Mouse (Mus musculus): ENCODE measurements around the gene AC134908.4. TPM values are rescaled to one million over a fixed set of nuclear protein-coding genes. Genes with fewer than 3 reads are reported as not detected.

Gene AC134908.4
- polyA plus RNA-seq, 1 experiment from 2014 or later, result 0.46 TPM

DNA sequence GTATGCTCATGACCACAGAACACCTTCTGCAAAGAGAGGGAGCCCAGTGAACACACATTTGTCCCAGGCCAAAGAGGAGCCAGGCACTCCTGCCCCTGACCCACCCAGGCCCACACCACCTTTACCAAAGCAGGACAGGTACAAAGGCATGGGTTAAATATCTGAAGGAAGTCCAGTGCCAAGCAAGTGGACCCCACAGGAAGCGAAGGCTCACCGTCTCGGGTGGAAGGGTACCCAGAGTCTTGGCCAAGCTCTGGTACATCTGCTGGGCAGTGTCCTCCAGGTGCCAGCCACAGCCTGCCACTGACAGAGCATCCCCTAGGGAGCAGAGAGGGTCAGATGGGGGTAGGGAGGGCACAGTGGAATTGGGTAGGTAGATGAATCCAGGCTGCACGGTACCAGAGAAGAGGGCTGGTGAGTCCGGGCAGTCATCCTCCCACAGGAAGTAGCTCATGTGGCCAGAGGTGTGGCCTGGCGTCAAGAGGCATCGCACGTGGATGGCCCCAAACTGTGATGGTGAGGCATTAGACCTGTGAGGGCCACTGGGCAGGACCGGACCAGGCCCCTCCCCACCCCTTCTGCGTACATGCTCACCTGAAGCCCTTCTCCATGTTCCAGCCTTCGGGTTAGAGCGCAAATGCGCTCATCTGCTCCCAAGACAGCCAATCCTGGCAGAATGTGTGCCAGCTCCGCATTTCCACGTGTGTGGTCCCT is 11.4 kb downstream of the AC134908.4 start:
- WGBS (ENCODE audit: insufficient replicate concordance), result 77% methylated on average over 15 of the region's 15 CpGs
- ATAC-seq (ENCODE audit: low read depth), result no peak
- DNase-seq, result no peak
- Histone ChIP-seq H3K4me1 (replicated peaks) (peaks cover 21% of the 10 kb centered on the region), H3K9ac (0 out of 2 replicates have a peak overlapping the region, but pooled peaks have one; percentile 75), H3K4me2 (peak overlapping the region; percentile 80), H3K4me3 (replicated peaks) (peak overlapping the region; percentile 69), H3K36me3 (peaks cover 61% of the 10 kb centered on the region), H3K27ac (no peak overlapping the region), H3K27me3 (no peaks in the 10 kb centered on the region), H3K9me3 (replicated peaks) (no peaks in the 10 kb centered on the region)

DNA sequence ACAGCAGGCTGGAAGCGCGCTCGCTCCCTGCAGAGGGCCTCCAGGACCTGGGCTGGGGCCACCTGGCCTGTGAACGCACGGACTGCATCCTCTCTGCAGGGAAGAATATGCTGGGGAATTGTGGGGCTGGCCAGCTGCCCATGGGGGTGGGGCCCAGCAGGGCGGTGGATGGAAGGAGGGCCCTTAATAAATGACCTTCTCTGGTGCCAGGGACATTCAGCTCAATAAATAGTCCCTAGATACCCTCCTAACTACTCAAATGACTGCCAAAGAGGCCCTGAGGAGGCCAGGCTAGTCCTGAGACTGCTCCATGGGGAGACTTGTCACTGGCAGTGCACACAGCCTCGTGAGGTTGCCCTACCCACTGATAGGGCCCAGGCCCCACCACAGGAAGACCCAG is 12.4 kb downstream of the AC134908.4 start:
- Histone ChIP-seq H3K9ac (no peak overlapping the region), H3K4me2 (no peak overlapping the region), H3K4me1 (replicated peaks) (peaks cover 21% of the 10 kb centered on the region), H3K27me3 (no peaks in the 10 kb centered on the region), H3K36me3 (peaks cover 64% of the 10 kb centered on the region), H3K4me3 (replicated peaks) (no peak overlapping the region), H3K9me3 (replicated peaks) (no peaks in the 10 kb centered on the region), H3K27ac (no peak overlapping the region)
- DNase-seq, result no peak
- no peak for ATAC-seq (ENCODE audit: low read depth)
- WGBS (ENCODE audit: insufficient replicate concordance), result 79% methylated on average over 7 of the region's 7 CpGs

DNA sequence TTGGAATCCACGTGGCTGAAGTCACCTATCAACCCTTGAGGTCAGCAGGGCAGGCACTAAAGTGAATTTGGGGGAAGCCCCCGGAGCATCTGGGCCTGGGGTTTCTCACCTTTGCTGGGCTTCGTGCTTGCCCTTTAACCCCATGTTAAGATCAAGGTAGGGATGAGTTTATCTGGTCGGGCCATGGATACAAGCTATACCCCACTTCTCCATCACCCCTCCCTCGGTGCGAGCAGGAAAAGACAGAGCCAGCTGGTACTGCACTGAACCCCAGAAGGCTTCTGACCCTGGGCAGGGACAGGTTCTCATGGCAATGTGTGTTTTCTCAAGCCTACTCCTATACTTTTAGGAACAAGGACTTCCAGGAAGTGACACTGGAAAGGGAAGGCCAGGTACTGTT is 14.1 kb downstream of the AC134908.4 start:
- WGBS (ENCODE audit: insufficient replicate concordance), result 77% methylated on average over 6 of the region's 6 CpGs

DNA sequence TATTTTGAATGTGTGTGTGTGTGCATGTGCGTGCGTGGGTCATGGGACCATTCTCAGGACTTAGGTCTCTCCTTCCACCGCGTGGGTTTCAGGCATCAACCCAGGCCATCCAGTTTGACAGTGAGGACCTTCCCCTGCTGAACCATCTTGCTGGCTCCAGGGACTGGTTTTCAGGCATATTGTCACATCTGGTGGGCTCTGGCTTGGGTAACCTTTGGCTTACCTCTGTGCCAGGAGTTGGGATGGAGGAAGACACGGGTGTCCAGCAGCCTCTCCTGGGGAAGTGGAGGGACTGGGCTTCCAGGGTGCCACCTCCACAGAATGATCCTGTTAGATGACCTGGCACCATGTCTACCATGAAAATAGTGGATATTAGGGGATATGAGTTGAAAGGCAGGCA is 17.5 kb downstream of the AC134908.4 start:
- no peak overlapping the region for H3K27ac ChIP-seq
- ATAC-seq (ENCODE audit: low read depth) (no peak), DNase-seq (no peak)
- H3K4me2 ChIP-seq, result no peak overlapping the region
- WGBS (ENCODE audit: insufficient replicate concordance), result 87% methylated on average over 5 of the region's 5 CpGs
- H3K36me3 ChIP-seq, result peaks cover 60% of the 10 kb centered on the region
- no peaks in the 10 kb centered on the region for H3K9me3 ChIP-seq (replicated peaks)
- H3K4me3 ChIP-seq (replicated peaks), result no peak overlapping the region
- no peak overlapping the region for H3K9ac ChIP-seq
- H3K27me3 ChIP-seq, result no peaks in the 10 kb centered on the region
- H3K4me1 ChIP-seq (replicated peaks), result peaks cover 18% of the 10 kb centered on the region

More for the DNA sequence above, 14.1 kb downstream of the AC134908.4 start:
- Histone ChIP-seq H3K9me3 (replicated peaks) (no peaks in the 10 kb centered on the region), H3K4me1 (replicated peaks) (peaks cover 21% of the 10 kb centered on the region), H3K27me3 (no peaks in the 10 kb centered on the region), H3K4me2 (no peak overlapping the region), H3K27ac (no peak overlapping the region), H3K36me3 (peaks cover 68% of the 10 kb centered on the region), H3K4me3 (replicated peaks) (no peak overlapping the region), H3K9ac (no peak overlapping the region)
- DNase-seq (no peak), ATAC-seq (ENCODE audit: low read depth) (no peak)

DNA sequence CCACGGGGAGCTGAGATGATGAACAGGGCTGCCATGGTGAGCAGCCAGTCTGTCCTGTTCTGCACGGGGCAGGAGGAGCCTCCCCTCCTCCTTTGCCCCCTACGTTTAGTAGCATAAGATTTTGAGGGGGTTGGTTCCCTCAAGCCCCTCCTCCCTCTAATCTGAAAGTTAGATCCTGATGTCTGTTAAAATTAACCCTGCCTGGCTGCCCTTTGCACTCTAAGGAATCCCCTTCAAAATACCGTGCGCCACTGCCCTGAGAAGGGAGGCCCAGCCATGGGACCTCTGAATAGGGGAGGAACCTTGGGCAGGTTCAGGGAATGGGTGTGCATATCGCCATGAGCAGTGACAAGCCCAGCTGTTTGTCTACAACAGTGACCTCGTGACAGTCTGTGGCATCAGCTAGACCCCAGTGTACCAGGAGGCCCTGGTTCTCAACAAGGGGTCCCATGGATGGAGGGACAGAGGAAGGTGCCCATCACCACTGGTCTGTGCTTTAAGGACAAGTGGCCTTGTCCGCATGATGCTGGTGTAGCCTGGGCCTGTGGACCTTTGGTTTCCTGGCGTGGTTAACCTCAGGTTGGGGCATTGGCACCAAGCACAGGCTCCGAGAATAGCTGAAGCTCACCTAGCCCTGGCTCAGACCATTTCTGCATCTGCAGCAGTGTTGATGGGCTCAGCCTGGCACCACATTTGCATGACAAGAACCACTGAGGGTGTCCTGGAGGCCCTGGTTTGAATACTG is 20.0 kb downstream of the AC134908.4 start:
- H3K27me3 ChIP-seq, result peaks cover 5% of the 10 kb centered on the region; the same call in 1 of the 2 replicates
- ATAC-seq (ENCODE audit: low read depth), result no peak

DNA sequence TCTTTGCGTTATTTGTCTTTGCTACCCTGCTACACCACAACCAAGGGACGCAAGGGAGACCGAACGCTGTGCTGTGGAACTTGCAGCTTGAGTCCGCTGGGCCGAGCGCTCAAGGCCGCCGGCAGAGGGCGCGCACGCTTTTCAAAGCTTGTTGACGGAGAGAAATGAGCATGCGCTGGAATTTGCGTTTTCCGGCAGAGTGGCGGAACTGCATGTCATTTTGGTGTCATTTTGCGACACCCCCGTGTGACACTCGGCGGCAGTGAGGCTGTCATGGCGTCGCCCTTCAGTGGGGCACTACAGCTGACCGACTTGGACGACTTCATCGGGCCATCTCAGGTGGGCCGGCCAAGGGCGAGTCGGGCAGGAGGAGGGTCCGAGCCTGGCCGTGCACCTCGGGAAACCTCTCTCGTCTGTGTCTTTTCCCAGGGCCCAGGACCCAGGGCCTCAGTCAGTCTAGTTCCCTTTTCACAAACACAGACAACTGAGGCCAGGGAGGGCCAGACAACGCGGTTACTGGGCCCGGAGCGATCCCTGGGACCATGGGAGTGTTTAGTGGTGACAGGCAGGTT is 21.8 kb downstream of the AC134908.4 start, which contains the start of gene Narfl:
TSS of gene Narfl (plus strand) at position 228 of the 572 bp plus-strand sequence.
- peak within 1 kb of the TSS; percentile 73 for H3K4me3 ChIP-seq (replicated peaks)
- DNase-seq (peak; percentile 94), ATAC-seq (ENCODE audit: low read depth) (peak; percentile 82)
- peaks cover 11% of the 10 kb centered on the region for H3K27me3 ChIP-seq
- peaks cover 19% of the 10 kb centered on the region for H3K36me3 ChIP-seq
- WGBS (ENCODE audit: insufficient replicate concordance), result under 1% methylated on average over 37 of the region's 37 CpGs
- no peak within 1 kb of the TSS for H3K27ac ChIP-seq
- H3K4me1 ChIP-seq (replicated peaks), result peaks cover 18% of the 10 kb centered on the region
- peak within 1 kb of the TSS; percentile 82 for H3K9ac ChIP-seq
- no peaks in the 10 kb centered on the region for H3K9me3 ChIP-seq (replicated peaks)
- H3K4me2 ChIP-seq, result peak within 1 kb of the TSS; percentile 79

More for the DNA sequence above, 20.0 kb downstream of the AC134908.4 start:
- no peak for DNase-seq
- no peak overlapping the region for H3K27ac ChIP-seq
- 70% methylated on average over 10 of the region's 10 CpGs for WGBS (ENCODE audit: insufficient replicate concordance)
- no peaks in the 10 kb centered on the region for H3K9me3 ChIP-seq (replicated peaks)
- 0 out of 2 replicates have a peak overlapping the region, but pooled peaks have one; percentile 73 for H3K4me3 ChIP-seq (replicated peaks)
- H3K36me3 ChIP-seq, result peaks cover 36% of the 10 kb centered on the region
- peak overlapping the region; percentile 79; the same call in 1 of the 2 replicates for H3K4me2 ChIP-seq
- H3K9ac ChIP-seq, result peak overlapping the region; percentile 26; the same call in 1 of the 2 replicates
- H3K4me1 ChIP-seq (replicated peaks), result peaks cover 18% of the 10 kb centered on the region

DNA sequence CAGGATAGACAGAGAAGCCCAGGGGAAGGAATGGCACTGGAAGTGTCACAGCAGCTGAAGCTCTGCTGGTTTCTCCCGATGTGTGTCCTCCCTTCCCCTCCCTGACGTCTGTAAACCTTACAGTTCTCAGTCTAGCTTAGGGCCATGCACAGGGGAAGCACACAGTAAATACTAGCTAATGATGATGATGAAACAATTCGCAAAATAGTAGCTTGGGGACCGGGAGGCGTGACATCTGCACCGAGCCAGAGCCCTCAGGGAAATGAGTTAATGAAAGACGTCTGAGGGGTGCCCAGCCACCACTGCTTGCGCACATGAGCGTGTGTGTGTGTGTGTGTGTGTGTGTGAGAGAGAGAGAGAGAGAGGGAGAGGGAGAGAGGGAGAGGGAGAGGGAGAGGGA is 26.1 kb downstream of the AC134908.4 start:
- no peak overlapping the region for H3K4me2 ChIP-seq
- no peak for DNase-seq
- 51% methylated on average over 9 of the region's 9 CpGs for WGBS (ENCODE audit: insufficient replicate concordance)
- no peak for ATAC-seq (ENCODE audit: low read depth)
- H3K4me3 ChIP-seq (replicated peaks), result no peak overlapping the region
- no peak overlapping the region for H3K9ac ChIP-seq
- no peaks in the 10 kb centered on the region for H3K9me3 ChIP-seq (replicated peaks)
- no peak overlapping the region for H3K27ac ChIP-seq
- H3K36me3 ChIP-seq, result no peaks in the 10 kb centered on the region
- peaks cover 3% of the 10 kb centered on the region for H3K4me1 ChIP-seq (replicated peaks)
- H3K27me3 ChIP-seq, result peaks cover 27% of the 10 kb centered on the region

DNA sequence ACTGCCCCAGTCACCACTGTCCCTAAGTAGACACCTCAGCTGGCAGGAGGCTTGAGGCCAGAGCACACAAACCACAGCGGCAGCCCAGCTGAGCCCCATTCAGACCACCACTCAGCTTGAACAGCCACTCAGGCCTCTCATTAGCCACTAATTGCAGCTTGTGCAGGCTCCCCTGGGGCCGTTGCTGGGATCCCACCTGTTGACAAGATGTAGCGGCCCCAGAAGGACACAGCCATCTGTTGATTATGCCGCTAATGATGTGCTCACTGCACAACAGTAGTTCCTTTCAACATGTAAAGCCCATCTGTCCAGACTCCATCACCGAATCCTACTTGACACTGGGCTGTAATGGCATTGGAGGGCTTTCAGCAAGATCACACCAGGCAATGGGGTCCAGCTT is 29.6 kb downstream of the AC134908.4 start:
- H3K27me3 ChIP-seq, result peaks cover 22% of the 10 kb centered on the region
- H3K9me3 ChIP-seq (replicated peaks), result no peaks in the 10 kb centered on the region
- no peaks in the 10 kb centered on the region for H3K4me1 ChIP-seq (replicated peaks)
- DNase-seq (no peak), ATAC-seq (ENCODE audit: low read depth) (no peak)
- no peaks in the 10 kb centered on the region for H3K36me3 ChIP-seq
- H3K4me2 ChIP-seq, result no peak overlapping the region
- no peak overlapping the region for H3K9ac ChIP-seq
- 61% methylated on average over 5 of the region's 5 CpGs for WGBS (ENCODE audit: insufficient replicate concordance)
- H3K4me3 ChIP-seq (replicated peaks), result no peak overlapping the region
- H3K27ac ChIP-seq, result no peak overlapping the region

DNA sequence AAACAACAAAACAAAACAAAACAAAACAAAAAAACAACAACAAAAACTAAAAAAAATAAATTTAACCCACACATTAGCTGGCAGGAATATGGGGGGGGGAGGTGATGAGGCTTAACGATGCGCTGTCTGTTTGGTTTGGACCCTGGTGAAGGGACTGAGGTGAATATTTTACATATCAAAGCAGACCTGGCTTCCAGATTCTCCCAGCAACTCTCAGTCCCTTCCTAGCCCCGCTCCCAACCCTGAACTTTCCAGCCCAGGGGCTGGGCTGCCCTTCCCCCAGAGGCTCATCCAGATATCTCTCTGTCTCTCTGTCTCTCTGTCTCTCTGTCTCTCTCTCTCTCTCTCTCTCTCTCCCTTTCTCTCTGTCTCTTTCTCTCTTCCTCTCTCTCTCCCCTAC is 32.9 kb downstream of the AC134908.4 start:
- 23% methylated on average over 3 of the region's 3 CpGs for WGBS (ENCODE audit: insufficient replicate concordance)
- H3K4me3 ChIP-seq (replicated peaks), result no peak overlapping the region
- DNase-seq, result no peak

DNA sequence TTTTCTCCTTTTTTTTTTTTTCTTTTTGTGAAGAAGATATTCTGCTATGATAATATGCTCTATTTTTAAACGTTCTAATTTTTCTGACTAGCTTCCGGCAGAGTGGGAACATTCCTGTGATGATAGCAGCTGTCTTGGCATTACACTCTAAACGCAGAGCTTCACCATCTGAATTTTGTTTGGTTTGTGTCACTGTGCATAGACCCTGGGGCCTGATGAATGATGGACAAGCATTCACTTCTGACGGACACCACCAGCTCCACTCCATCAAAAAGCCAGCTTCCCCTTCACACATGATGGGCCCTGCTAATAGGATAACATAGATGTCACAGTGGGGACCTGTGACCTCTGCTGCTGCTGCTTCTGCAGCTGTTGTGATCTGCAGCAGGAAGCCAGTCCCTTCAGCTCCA is 33.9 kb downstream of the AC134908.4 start:
- H3K36me3 ChIP-seq, result no peaks in the 10 kb centered on the region
- H3K27me3 ChIP-seq, result peaks cover 6% of the 10 kb centered on the region; the same call in 1 of the 2 replicates
- ATAC-seq (ENCODE audit: low read depth), result no peak
- DNase-seq, result no peak
- no peaks in the 10 kb centered on the region for H3K4me1 ChIP-seq (replicated peaks)
- no peak overlapping the region for H3K9ac ChIP-seq
- H3K27ac ChIP-seq, result no peak overlapping the region
- no peaks in the 10 kb centered on the region for H3K9me3 ChIP-seq (replicated peaks)
- no peak overlapping the region for H3K4me3 ChIP-seq (replicated peaks)
- 43% methylated on average over 4 of the region's 4 CpGs for WGBS (ENCODE audit: insufficient replicate concordance)
- no peak overlapping the region for H3K4me2 ChIP-seq

More for the DNA sequence above, 32.9 kb downstream of the AC134908.4 start:
- ATAC-seq (ENCODE audit: low read depth), result no peak
- no peaks in the 10 kb centered on the region for H3K9me3 ChIP-seq (replicated peaks)
- H3K36me3 ChIP-seq, result no peaks in the 10 kb centered on the region
- H3K9ac ChIP-seq, result no peak overlapping the region
- no peaks in the 10 kb centered on the region for H3K4me1 ChIP-seq (replicated peaks)
- no peak overlapping the region for H3K27ac ChIP-seq
- no peak overlapping the region for H3K4me2 ChIP-seq
- H3K27me3 ChIP-seq, result peaks cover 8% of the 10 kb centered on the region; the same call in 1 of the 2 replicates

DNA sequence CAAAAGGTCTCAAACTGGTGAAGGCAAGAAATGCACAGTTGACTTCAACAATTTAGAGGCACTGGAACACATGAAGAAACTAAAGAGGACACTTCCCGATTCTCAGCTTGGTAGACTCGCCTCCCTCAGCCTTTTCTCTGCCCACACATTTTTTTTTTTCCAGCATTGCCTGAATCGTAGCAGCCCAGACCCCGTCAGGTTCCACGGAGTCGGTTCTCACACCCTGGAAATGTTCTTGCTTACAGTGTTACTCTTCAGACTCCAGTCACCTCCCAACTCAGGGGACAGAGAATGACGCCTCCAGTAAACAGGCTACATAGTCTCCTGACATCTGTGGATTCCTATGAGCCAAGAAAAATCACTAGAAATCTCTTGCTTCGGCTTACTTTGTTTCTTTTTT is 35.3 kb downstream of the AC134908.4 start:
- H3K9ac ChIP-seq, result no peak overlapping the region
- ATAC-seq (ENCODE audit: low read depth), result no peak
- no peak for DNase-seq
- H3K9me3 ChIP-seq (replicated peaks), result no peaks in the 10 kb centered on the region
- 51% methylated on average over 8 of the region's 8 CpGs for WGBS (ENCODE audit: insufficient replicate concordance)
- H3K4me3 ChIP-seq (replicated peaks), result no peak overlapping the region
- no peaks in the 10 kb centered on the region for H3K4me1 ChIP-seq (replicated peaks)
- no peaks in the 10 kb centered on the region for H3K36me3 ChIP-seq
- no peak overlapping the region for H3K4me2 ChIP-seq
- no peaks in the 10 kb centered on the region for H3K27me3 ChIP-seq
- no peak overlapping the region for H3K27ac ChIP-seq
